Mouse (Mus musculus) forebrain, embryonic 11.5 days (tissue): ENCODE data around the gene Rnf167. TPM values are rescaled to one million over a fixed set of nuclear protein-coding genes. Genes with fewer than 3 reads are reported as not detected.

Experiments
- ATAC-seq: fragments of 200-750 bp; cut with Nextera tagmentation; replicated peaks from 2 replicates; pipeline ENCODE4 v1.8.0; 2017; ENCODE audit warnings: moderate TSS enrichment; ENCODE audit not compliant: low FRiP score
- DNase-seq: peaks from one replicate; pipeline ENCODE4 v3.0.0-alpha.2; 2017; ENCODE audit warnings: low spot score
- H3K27ac ChIP-seq: fragments of 300-500 bp; sonication (generic); 2 replicates; pipeline ENCODE4 v1.5.1; 2014; ENCODE audit warnings: low read depth, low read length
- H3K27me3 ChIP-seq: fragments of 300-500 bp; sonication (generic); 2 replicates; pipeline ENCODE4 v1.6.1; 2014; ENCODE audit warnings: mild to moderate bottlenecking, low read length, mixed read lengths; ENCODE audit not compliant: control insufficient read depth, insufficient read depth
- H3K36me3 ChIP-seq: fragments of 300-500 bp; sonication (generic); 2 replicates; pipeline ENCODE4 v1.6.1; 2014; ENCODE audit warnings: mild to moderate bottlenecking, low read length, moderate library complexity, mixed read lengths; ENCODE audit not compliant: control insufficient read depth, insufficient read depth
- H3K4me1 ChIP-seq: fragments of 300-500 bp; sonication (generic); replicated peaks from 2 replicates; pipeline ENCODE4 v1.6.1; 2014; ENCODE audit warnings: low read length, mixed read lengths; ENCODE audit not compliant: control insufficient read depth, insufficient read depth
- H3K4me2 ChIP-seq: fragments of 300-500 bp; sonication (generic); 2 replicates; pipeline ENCODE4 v1.6.1; 2014; ENCODE audit warnings: low read depth, mild to moderate bottlenecking, low read length, moderate library complexity, mixed read lengths; ENCODE audit not compliant: severe bottlenecking
- H3K4me3 ChIP-seq: fragments of 300-500 bp; sonication (generic); 2 replicates; pipeline ENCODE4 v1.5.1; 2014; ENCODE audit warnings: low read depth, low read length
- H3K9ac ChIP-seq: fragments of 300-500 bp; sonication (generic); 2 replicates; pipeline ENCODE4 v1.6.1; 2014; ENCODE audit warnings: low read length
- H3K9me3 ChIP-seq: fragments of 300-500 bp; sonication (generic); 2 replicates; pipeline ENCODE4 v1.6.1; 2016; ENCODE audit warnings: low read length, mixed read lengths; ENCODE audit not compliant: control insufficient read depth
- WGBS: fragments of 180-500 bp; shearing (Covaris S2); extraction: QIAGEN DNeasy Blood & Tissue Kit; methylation state at CpG from one replicate; pipeline ENCODE4 v1.1.7; 2014; 5-methylcytosine and 5-hydroxymethylcytosine counted together
- polyA plus RNA-seq: library from polyadenylated mRNA; unstranded; fragments of >200 nt; fragmentation: Nextera tagmentation; extraction: Ambion mirVana; gene quantifications from 2 replicates; pipeline ENCODE4 v1.2.1, GENCODE M21; 2014

Rnf167 gene
- polyA plus RNA-seq, 1 experiment from 2014 or later = 90.0 TPM

DNA sequence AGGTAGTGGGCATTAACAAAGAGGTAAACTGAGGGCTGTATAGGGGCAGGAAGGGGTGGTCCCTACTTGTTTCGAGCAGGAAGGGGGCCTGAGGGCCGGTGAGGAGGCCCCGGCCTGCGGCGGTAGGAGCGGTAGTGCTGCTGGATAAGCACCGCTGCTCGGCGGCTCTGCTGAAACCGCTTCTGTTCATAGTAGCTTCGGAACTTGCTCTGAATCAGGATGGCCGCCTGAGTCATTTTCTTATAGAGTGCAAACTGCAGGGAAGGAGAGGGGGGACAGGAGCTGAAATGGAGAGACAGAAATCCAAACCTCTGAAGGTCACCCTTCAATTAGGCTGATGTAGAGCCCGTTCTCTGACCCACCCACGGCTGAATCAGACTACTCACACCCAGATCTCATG, 23.4 kb downstream of the Rnf167 start:
- peak overlapping the region; percentile 69 for H3K4me3 ChIP-seq
- H3K9ac ChIP-seq = peak overlapping the region; percentile 81
- H3K27ac ChIP-seq = peak overlapping the region; percentile 93; the same call in 1 of the 2 replicates
- WGBS = 50% methylated on average over 14 of the region's 14 CpGs
- H3K4me2 ChIP-seq = peak overlapping the region; percentile 94
- peaks cover 4% of the 10 kb centered on the region; the same call in 1 of the 2 replicates for H3K4me1 ChIP-seq
- no peaks in the 10 kb centered on the region for H3K9me3 ChIP-seq
- no peaks in the 10 kb centered on the region for H3K36me3 ChIP-seq
- ATAC-seq (no peak), DNase-seq (no peak)
- no peaks in the 10 kb centered on the region for H3K27me3 ChIP-seq

DNA sequence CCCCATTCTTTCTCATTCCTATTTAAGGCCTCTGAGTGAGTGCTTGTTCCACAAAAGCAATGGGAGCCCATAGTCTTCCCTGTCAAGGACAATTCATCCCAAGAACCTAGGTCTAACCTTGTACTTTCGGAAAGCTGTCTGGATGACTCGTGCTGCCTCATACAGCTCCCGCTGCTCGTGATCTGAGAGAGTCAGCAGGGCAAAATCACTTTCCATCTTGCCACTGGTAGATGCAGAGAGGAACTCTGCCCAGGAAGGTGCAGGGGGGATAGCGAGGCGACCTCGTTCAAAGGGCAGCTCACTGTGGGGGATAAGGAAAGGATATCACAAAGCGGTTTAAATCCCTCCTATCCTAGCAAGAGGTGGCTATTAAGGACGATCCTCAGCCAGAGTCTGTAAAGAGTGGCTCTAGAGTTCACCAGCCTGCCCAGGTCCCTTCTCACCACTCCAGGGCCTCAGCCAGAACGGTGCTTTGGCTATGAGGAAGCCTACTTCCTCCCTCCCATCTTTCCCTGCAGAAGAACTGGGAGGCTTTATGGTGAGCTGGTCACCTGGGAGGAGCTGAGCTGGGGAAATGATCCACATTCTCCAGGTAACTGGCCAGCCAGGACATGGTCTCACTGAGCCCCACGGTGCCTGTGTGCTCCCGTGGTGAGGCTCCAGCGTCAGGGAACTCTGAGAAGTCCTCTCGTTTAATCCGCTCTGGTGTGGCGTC, 24.5 kb downstream of the Rnf167 start:
- Histone ChIP-seq H3K9me3 (no peaks in the 10 kb centered on the region), H3K4me2 (no peak overlapping the region), H3K36me3 (no peaks in the 10 kb centered on the region; the same call in 1 of the 2 replicates), H3K4me1 (peaks cover 4% of the 10 kb centered on the region; the same call in 1 of the 2 replicates), H3K4me3 (no peak overlapping the region), H3K27ac (no peak overlapping the region), H3K27me3 (no peaks in the 10 kb centered on the region), H3K9ac (no peak overlapping the region)
- 80% methylated on average over 16 of the region's 16 CpGs for WGBS
- DNase-seq (peak; percentile 49), ATAC-seq (no peak)

DNA sequence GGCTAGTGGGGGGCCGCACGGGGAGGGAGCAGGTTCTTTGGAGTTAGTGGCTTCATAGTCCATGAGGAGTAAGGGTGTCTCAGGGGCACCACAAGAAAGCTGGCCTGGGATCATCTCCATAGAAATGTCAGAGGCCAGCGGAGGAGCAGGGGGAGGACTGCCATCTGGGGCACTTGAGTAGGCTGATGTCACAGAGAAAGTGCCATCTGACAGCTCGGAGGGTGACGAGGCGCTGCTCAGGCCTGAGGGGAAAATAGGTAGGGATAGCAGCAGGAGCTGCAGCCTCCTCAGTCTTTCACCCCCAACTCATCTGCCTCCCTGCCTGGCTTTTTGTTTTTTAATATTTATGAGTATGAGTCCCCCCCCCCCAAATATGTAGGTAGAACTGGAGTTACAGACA, 27.0 kb downstream of the Rnf167 start:
- Histone ChIP-seq H3K36me3 (no peaks in the 10 kb centered on the region; the same call in 1 of the 2 replicates), H3K9ac (no peak overlapping the region), H3K9me3 (no peaks in the 10 kb centered on the region), H3K4me2 (no peak overlapping the region), H3K4me1 (peaks cover 4% of the 10 kb centered on the region; the same call in 1 of the 2 replicates), H3K4me3 (no peak overlapping the region), H3K27ac (no peak overlapping the region), H3K27me3 (no peaks in the 10 kb centered on the region)
- ATAC-seq (no peak), DNase-seq (peak; percentile 49)
- WGBS = 60% methylated on average over 6 of the region's 6 CpGs

DNA sequence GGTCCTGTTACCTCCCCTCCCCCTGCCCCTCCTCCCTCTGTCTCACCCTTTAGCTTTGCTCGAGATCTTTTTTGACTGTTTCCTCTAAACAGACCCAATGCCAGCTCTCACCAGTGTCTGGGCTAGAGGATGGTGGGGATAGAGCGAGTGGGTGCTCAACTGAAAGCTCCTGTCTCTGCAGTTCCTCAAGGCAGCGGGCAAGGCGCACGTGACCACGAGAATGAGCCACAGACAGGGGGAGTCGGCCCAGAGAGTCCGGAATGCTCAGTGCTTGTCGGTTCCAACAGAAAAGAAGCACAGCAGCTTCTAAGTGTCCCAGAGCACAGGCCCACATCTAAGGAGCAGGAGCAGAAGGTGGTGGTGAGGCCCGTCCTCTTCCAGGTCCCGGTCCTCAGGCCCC, 27.5 kb downstream of the Rnf167 start:
- peaks cover 4% of the 10 kb centered on the region; the same call in 1 of the 2 replicates for H3K4me1 ChIP-seq
- H3K9me3 ChIP-seq = no peaks in the 10 kb centered on the region
- no peak overlapping the region for H3K4me2 ChIP-seq
- no peak overlapping the region for H3K27ac ChIP-seq
- H3K27me3 ChIP-seq = no peaks in the 10 kb centered on the region
- no peak for ATAC-seq
- peak; percentile 50 for DNase-seq
- no peak overlapping the region for H3K9ac ChIP-seq
- WGBS = 59% methylated on average over 11 of the region's 11 CpGs
- H3K4me3 ChIP-seq = no peak overlapping the region
- no peaks in the 10 kb centered on the region; the same call in 1 of the 2 replicates for H3K36me3 ChIP-seq

DNA sequence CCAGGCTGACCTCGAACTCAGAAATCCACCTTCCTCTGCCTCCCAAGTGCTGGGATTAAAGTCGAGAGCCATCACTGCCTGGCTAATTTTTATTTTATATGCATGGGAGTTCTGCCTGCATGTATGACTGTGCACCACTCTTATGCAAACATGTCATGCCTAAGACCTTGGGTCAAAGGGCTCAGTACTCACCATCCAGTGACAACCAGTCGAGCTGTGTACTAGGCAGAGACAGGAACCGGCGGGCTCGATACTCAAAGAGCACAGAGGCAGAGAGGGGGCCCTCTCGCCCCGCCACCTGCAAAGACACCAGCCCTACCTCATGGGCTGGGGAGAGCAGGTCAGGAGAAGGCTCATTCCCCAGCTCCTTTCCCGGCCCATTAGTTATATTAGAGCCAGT, 31.1 kb downstream of the Rnf167 start:
- no peak overlapping the region for H3K4me2 ChIP-seq
- H3K9me3 ChIP-seq = no peaks in the 10 kb centered on the region
- no peaks in the 10 kb centered on the region; the same call in 1 of the 2 replicates for H3K36me3 ChIP-seq
- no peak for ATAC-seq
- DNase-seq = peak; percentile 37
- no peak overlapping the region for H3K27ac ChIP-seq
- WGBS = 83% methylated on average over 9 of the region's 9 CpGs
- no peak overlapping the region for H3K4me3 ChIP-seq
- no peak overlapping the region for H3K9ac ChIP-seq
- H3K27me3 ChIP-seq = no peaks in the 10 kb centered on the region
- H3K4me1 ChIP-seq = peaks cover 8% of the 10 kb centered on the region; the same call in 1 of the 2 replicates

DNA sequence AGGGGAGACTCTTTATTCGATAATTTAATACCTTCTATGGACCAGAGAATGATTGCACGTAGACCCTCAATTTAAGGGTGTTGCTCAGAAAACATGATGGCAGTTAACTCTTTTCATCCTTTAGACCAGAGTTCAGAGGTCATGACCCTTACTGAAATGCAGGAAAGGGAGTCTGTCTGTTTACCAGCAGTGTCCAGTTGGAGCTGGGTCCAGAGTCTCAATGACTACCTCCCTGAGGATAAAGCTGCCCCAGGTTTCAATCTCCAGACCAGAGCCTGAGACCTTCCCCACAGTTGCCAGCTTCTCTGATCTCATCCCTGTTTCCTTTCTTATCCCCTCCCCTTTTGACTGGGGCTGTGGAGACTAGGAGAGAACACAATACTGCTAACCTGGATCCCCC, 31.5 kb downstream of the Rnf167 start:
- Histone ChIP-seq H3K27ac (no peak overlapping the region), H3K4me1 (peaks cover 8% of the 10 kb centered on the region; the same call in 1 of the 2 replicates), H3K9ac (no peak overlapping the region), H3K9me3 (no peaks in the 10 kb centered on the region), H3K4me3 (no peak overlapping the region), H3K27me3 (no peaks in the 10 kb centered on the region), H3K4me2 (no peak overlapping the region), H3K36me3 (no peaks in the 10 kb centered on the region; the same call in 1 of the 2 replicates)
- peak; percentile 13 for DNase-seq
- ATAC-seq = no peak
- 77% methylated on average over 2 of the region's 2 CpGs for WGBS

DNA sequence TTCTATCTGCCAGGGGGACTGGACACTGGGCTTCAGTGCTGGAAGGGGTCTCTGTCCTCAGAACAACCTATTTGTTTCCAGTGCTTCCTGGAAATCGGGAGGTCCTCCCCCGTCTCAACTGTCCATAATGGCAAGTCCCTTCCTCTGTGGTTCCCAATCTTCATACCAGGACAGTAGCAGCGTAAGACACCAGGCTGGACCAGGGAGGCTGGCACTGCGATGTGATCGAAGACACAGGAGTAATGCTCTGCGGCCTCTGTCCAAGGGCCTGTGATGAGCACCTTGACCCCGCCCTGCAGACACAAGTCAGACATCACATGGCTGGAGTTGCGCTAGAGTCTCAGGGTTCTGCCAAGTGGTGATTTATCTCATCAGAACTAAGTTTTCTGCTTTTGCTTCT, 32.3 kb downstream of the Rnf167 start:
- no peaks in the 10 kb centered on the region; the same call in 1 of the 2 replicates for H3K36me3 ChIP-seq
- no peak overlapping the region for H3K9ac ChIP-seq
- WGBS = 95% methylated on average over 8 of the region's 8 CpGs
- ATAC-seq (no peak), DNase-seq (no peak)
- no peak overlapping the region for H3K27ac ChIP-seq
- H3K4me1 ChIP-seq = peaks cover 8% of the 10 kb centered on the region; the same call in 1 of the 2 replicates
- H3K4me2 ChIP-seq = no peak overlapping the region
- no peaks in the 10 kb centered on the region for H3K27me3 ChIP-seq
- H3K4me3 ChIP-seq = no peak overlapping the region
- no peaks in the 10 kb centered on the region for H3K9me3 ChIP-seq

DNA sequence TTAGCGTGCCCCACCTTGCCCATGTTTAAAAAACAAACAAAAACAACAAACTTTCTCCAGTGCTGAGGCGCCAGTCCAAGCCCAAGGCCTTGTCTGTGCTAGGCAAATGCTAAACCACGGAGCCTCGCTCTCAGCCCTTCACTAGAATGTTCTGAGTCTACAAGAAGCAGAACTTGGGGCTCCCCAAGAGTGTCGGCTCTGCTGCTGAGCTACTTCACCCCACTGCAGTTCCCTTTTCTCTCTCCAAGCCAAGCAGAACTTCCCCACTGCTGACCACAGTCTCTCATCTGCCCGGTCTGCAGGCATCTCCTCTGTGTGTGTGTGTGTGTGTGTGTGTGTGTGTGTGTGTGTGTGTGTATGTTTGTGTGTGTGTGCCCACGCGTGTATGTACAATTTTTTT, 32.9 kb downstream of the Rnf167 start:
- Histone ChIP-seq H3K36me3 (no peaks in the 10 kb centered on the region; the same call in 1 of the 2 replicates), H3K27ac (no peak overlapping the region), H3K9ac (no peak overlapping the region), H3K4me2 (no peak overlapping the region), H3K27me3 (no peaks in the 10 kb centered on the region), H3K9me3 (no peaks in the 10 kb centered on the region), H3K4me1 (peaks cover 8% of the 10 kb centered on the region; the same call in 1 of the 2 replicates), H3K4me3 (no peak overlapping the region)
- 90% methylated on average over 8 of the region's 8 CpGs for WGBS
- DNase-seq = no peak
- ATAC-seq = no peak

DNA sequence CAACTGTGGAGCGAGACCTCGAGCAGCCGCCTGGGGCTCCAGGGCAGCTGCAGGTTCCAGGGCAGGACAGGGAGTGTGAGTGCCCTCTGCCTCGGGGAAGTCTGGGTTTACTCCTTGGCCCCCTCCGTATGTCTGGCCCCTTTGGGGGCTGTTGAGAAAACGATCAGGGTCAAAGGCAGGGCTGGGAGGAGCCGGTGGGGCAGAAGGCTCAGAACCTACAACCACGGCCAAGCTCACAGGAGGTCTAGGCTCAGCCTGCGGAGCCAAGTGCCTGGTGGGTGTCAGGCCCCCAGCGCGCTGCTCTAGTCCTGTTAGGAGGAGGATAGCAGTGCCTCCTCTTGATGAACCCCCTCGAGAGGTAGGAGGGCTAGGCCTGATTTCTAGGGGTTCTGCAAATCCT, 34.1 kb downstream of the Rnf167 start:
- WGBS = 58% methylated on average over 12 of the region's 12 CpGs
- Histone ChIP-seq H3K9ac (no peak overlapping the region), H3K36me3 (no peaks in the 10 kb centered on the region; the same call in 1 of the 2 replicates), H3K9me3 (no peaks in the 10 kb centered on the region), H3K4me1 (peaks cover 8% of the 10 kb centered on the region; the same call in 1 of the 2 replicates), H3K27ac (no peak overlapping the region), H3K4me2 (no peak overlapping the region), H3K27me3 (no peaks in the 10 kb centered on the region), H3K4me3 (no peak overlapping the region)
- DNase-seq (no peak), ATAC-seq (no peak)
